Mouse (Mus musculus) spleen, postnatal 4 days (tissue): ENCODE measurements around the gene Tenm2.

Experiments
- DNase-seq, 2 experiments: peaks; one replicate each; pipeline ENCODE4 v3.0.0; 2022; ENCODE audit warnings: low spot score in 2 of 2

Tenm2 gene

DNA sequence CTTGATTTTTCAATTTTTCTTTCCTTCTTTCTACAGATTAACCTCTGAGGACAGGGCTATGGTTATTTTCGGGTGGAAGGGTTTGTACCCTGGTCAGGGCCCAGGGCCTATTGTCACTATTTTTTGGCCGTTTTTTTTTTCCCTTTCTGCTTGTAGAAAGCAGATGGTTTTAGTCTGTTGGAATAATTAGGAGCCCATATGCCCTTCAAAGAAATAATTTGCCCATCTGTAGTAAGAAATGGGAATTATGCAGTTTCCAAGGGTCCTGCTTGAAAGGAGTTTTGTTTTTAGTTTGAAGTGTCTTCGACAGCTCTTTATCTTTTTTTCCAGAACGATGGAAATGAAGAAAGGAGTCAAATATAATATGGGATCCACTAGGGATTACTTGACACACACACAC lies 1245.8 kb downstream of the Tenm2 start:
- no peak for DNase-seq

DNA sequence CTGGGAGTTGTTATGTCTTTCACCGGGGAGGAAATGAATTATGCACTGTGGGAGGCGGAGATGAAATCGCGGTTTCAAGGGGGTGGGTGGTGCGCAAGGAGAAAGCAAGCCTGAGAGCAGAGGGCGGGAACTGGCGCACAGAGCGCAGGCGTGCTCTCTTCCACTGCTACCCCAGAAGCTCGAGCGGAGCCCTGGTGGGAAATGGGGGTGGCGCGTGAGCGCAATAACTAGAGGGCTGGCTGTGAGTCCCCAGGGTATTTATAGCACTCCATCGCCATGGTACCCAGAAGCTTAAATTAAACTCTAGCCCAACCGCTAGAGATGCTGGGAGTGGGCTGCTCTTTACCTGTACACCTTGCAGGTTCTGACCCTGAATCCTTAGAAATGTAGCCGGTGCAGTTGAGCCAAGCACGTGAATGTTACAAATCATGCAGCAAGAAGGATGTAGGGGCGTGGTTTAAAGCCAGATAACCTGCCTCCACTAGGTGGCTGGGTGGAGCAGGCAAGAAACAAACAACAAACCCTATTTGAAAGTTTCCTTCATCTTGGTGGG lies 1249.8 kb downstream of the Tenm2 start:
- no peak for DNase-seq

GRCm38 (mm10) chr11:35982734-35983133 lies 1253.0 kb downstream of the Tenm2 start:
- DNase-seq, result no peak

- DNase-seq, result no peak
Observed at GRCm38 (mm10) chr11:35980411-35980917, 1255.3 kb downstream of the Tenm2 start, which contains the start of gene Wwc1. Gene Wwc1, minus strand, starts transcription at chr11:35980527.

DNA sequence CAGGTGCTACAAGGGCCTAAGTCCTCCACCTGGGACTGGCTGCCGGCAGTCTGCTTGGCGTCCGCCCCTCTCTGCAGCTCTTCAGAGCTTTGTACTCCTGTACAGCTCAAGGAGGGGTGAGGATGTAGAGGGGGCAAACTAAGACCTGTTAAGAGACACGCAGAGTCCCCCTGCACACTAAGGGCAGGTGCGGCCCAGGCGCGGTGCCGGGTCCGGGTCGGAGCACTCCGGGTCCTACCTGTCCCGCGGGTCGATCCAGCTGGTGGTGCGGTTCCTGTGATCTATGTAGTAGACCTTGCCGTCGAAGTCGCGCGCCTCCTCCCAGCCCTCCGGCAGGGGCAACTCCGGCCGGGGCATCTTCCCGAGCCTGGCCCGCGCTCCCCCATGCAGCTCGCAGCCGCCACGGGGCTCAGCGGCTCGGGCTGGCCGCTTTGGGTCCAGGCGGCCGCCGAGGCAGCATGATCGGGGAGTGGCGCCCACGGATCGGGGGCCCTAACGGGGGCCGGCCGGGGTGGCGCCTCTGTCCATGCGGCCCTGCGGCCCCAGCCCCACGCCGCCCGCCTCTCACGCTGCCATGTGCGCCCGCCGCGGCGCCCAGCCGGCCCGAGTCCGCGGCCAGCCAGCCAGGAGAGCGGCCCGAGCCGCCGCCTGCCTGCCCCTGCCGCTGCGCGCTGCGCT lies 1255.9 kb downstream of the Tenm2 start:
- DNase-seq, result peak in 1 of 2 experiments; percentile 64

- DNase-seq, result no peak
Observed at GRCm38 (mm10) chr11:35979266-35979732, 1256.5 kb downstream of the Tenm2 start.

- DNase-seq, result no peak
Observed at GRCm38 (mm10) chr11:35977796-35978195, 1258.0 kb downstream of the Tenm2 start.

- DNase-seq, result no peak
Observed at GRCm38 (mm10) chr11:35977096-35977495, 1258.7 kb downstream of the Tenm2 start.

DNA sequence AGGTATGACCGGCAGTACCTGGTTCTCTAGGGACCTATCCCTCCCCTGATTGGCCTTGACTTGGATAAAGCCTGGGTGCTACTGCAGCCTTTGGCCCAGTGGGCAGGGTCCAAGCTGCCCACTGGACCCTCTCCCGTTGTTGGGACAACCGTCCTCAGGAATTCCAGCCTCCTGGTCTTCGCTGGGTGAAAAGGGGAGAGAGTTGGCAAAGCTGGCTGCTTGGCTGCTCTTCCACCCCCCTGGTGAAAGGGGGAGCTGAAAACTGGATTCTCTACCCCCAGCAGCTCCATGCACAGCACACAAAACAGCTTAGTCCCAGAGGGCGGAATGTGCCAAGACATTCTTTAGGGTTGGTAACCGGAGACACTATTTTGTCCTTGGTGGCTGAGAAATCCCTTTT lies 1259.3 kb downstream of the Tenm2 start:
- no peak for DNase-seq

- DNase-seq, result no peak
Observed at GRCm38 (mm10) chr11:35974632-35975450, 1260.9 kb downstream of the Tenm2 start.

- DNase-seq, result no peak
Observed at GRCm38 (mm10) chr11:35973135-35973534, 1262.6 kb downstream of the Tenm2 start.

DNA sequence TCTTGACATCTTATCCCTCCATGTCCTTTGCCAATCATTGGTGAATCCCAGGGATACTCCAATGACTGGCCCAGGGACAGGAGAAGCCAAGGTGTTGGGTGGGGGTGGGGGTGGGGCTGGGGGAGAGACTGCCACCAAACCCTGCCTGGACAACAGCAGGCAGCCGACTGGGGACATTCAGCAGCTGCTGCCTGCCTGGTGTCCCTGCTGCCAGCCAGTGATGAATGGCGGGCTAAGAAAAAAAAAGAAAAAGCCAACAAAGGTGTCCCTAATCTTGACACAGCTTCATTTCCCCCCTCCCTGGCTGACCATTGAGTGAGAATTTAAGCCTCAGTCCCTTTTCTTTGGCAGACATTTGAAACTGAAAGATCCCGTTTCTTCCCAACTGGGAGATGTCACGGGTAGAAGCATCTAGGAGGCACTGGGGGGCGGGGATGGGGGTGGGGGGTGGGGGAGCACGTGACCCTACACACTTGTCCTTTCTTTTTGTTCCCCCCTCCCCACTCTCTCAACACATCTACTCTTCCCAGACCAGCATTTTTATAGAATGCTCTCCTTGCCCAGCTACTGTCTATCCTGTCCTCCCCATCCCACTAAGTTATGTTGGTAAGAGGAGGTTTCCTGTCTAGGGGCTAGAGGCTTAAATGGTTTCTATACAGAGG lies 1263.4 kb downstream of the Tenm2 start:
- DNase-seq, result no peak

GRCm38 (mm10) chr11:35970806-35971705 lies 1264.7 kb downstream of the Tenm2 start:
- no peak for DNase-seq

- no peak for DNase-seq
Observed at GRCm38 (mm10) chr11:35968291-35968690, 1267.5 kb downstream of the Tenm2 start.

DNA sequence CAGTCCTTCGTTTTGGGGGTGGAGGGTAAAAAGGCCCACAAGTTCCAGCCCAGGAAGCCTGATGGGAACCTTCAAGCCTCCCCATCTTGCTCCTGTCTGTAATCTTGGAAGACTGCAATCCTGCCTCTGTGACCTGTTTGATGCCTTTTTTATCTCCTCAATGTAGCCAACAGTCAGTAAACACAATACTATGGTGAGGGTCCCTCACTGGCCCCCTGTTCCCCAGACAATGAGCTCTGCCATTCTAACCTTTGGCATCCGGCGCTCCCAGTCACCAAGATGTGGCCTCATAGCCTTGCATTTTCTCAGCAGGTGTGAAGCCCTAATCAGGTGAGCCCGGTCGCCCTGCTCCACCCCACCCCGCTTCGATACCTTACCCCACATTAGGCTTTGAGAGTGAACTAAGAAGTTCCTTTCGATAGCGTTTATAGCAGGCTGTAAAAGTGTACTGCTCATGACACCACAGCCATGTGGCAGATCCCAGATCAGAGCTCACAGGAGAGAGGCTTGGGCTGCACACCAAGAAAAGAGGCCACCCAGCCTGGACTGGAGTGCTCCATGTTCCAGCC lies 1271.7 kb downstream of the Tenm2 start:
- no peak for DNase-seq

DNA sequence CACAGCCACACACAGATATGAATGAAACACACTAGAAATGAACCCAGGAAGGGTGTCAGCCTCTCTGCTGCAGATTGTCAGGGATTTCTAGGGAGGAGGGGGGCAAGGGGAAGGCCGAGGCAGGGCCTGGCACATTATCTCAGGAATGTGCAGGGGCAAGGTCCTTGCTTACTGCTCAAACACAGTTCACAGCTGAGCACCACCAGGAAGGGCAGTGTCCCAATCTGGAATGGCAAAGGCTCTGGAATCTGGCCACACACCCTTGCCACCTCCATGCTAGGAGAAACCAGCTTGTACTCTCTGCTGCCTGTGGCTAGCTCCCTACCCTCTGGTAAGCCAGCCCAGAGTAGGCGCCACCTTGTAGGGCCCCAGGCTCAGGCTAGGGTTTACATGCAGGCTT lies 1272.2 kb downstream of the Tenm2 start:
- DNase-seq, result no peak

GRCm38 (mm10) chr11:35962431-35962830 lies 1273.3 kb downstream of the Tenm2 start:
- no peak for DNase-seq

GRCm38 (mm10) chr11:35959270-35959669 lies 1276.5 kb downstream of the Tenm2 start:
- no peak for DNase-seq
